Mouse (Mus musculus): ENCODE data around the gene Socs4. TPM values are rescaled to one million over a fixed set of nuclear protein-coding genes. Genes with fewer than 3 reads are reported as not detected.

The Socs4 gene
- polyA plus RNA-seq, 1 experiment from 2014 or later = 4.5 TPM

- WGBS = 70% methylated on average over 3 of the region's 3 CpGs
- ATAC-seq (replicated peaks; ENCODE audit: low FRiP score, low TSS enrichment, low read depth) (no peak), DNase-seq (ENCODE audit: low spot score) (no peak)
- Histone ChIP-seq H3K9me3 (ENCODE audit: control insufficient read depth, low read length) (no peaks in the 10 kb centered on the region), H3K4me1 (replicated peaks; ENCODE audit: control insufficient read depth, insufficient read depth, low read length) (no peaks in the 10 kb centered on the region), H3K4me3 (ENCODE audit: low read depth, low read length) (no peak overlapping the region), H3K4me2 (ENCODE audit: low read length) (no peak overlapping the region), H3K27ac (ENCODE audit: low read depth) (no peak overlapping the region), H3K27me3 (replicated peaks; ENCODE audit: control insufficient read depth, insufficient read depth, low read length) (no peaks in the 10 kb centered on the region), H3K36me3 (ENCODE audit: control insufficient read depth, insufficient read depth, low read length) (no peaks in the 10 kb centered on the region), H3K9ac (ENCODE audit: low read length) (no peak overlapping the region)
Measured at GRCm38 (mm10) chr14:47335300-47335699, 58.6 kb downstream of the Socs4 start.

DNA sequence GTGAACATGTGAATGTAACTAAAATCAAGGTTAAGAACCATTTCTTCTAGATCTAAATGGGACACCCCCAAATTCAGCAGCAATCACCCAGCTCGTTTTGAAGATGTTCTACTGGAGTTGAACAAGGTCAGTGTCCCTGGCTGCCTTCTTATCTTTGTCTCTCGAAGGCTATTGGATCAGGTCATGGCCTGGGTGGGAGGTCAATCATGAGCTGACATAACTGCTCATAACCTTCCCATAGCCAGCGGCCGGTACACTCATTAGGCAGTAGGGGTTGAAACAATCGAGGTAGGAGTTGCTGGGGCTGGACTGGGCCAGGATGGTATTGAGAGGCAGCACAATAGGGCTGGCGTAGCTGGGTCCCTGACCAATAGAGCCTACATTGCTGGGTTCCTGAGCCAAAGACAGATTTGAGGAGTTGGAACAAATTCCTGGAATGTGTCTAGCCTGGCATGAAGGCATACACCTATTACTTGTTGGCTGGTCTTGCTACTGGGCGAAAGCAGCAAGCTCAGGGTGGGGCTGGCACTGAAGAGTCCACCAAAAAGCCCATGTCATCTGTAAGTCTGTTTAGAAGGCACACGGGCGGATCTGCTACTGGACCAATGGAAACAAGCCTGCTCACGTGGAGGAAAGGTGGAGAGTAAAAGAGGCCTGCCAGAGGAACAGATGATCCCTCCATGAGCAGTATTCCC is 63.6 kb downstream of the Socs4 start:
- DNase-seq (ENCODE audit: low spot score) (no peak), ATAC-seq (replicated peaks; ENCODE audit: low FRiP score, low TSS enrichment, low read depth) (no peak)
- Histone ChIP-seq H3K9ac (ENCODE audit: low read length) (no peak overlapping the region), H3K27me3 (replicated peaks; ENCODE audit: control insufficient read depth, insufficient read depth, low read length) (no peaks in the 10 kb centered on the region), H3K4me1 (replicated peaks; ENCODE audit: control insufficient read depth, insufficient read depth, low read length) (no peaks in the 10 kb centered on the region), H3K4me2 (ENCODE audit: low read length) (no peak overlapping the region), H3K4me3 (ENCODE audit: low read depth, low read length) (no peak overlapping the region), H3K36me3 (ENCODE audit: control insufficient read depth, insufficient read depth, low read length) (no peaks in the 10 kb centered on the region), H3K9me3 (ENCODE audit: control insufficient read depth, low read length) (no peaks in the 10 kb centered on the region), H3K27ac (ENCODE audit: low read depth) (no peak overlapping the region)
- whole genome bisulfite sequencing = 82% methylated on average over 10 of the region's 10 CpGs

DNA sequence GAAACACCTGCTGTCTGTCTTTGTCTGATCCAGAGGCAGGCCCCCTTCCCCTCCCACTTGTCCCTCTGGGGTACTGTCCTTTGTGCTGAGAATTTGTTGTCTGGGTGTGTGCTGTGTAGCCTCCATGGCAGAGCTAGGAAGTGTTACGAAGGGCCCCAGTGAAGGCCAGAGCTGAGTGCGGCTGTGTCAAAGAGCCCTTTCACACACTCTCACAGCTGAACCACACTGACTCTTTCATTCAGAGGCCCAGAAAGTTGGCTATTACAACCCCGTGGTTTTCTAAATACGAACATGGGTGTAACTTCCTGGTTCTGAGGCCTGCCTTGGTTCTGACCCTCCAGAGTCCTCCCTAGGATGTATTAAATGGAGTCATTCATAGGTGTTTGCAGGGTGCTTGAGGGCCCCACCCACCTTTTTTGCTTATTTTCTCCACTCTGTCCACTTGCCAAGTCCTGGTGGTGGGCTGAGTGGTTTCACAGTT is 65.1 kb downstream of the Socs4 start:
- Histone ChIP-seq H3K36me3 (ENCODE audit: control insufficient read depth, insufficient read depth, low read length) (no peaks in the 10 kb centered on the region), H3K4me3 (ENCODE audit: low read depth, low read length) (no peak overlapping the region), H3K9me3 (ENCODE audit: control insufficient read depth, low read length) (no peaks in the 10 kb centered on the region), H3K4me2 (ENCODE audit: low read length) (no peak overlapping the region), H3K27me3 (replicated peaks; ENCODE audit: control insufficient read depth, insufficient read depth, low read length) (no peaks in the 10 kb centered on the region), H3K9ac (ENCODE audit: low read length) (no peak overlapping the region), H3K27ac (ENCODE audit: low read depth) (no peak overlapping the region), H3K4me1 (replicated peaks; ENCODE audit: control insufficient read depth, insufficient read depth, low read length) (no peaks in the 10 kb centered on the region)
- ATAC-seq (replicated peaks; ENCODE audit: low FRiP score, low TSS enrichment, low read depth) = no peak
- 75% methylated on average over 4 of the region's 4 CpGs for WGBS
- DNase-seq (ENCODE audit: low spot score) = no peak

Other genes with a start within 250 kb of the Socs4 start
- 3.0 and 4.4 TPM in 2 replicates for gene Gch1, start 87.5 kb upstream of the Socs4 start, polyA plus RNA-seq (2014; fragmentation: Nextera tagmentation; extraction: Ambion mirVana)
- gene Wdhd1, start 74 bp upstream of the Socs4 start, polyA plus RNA-seq (2014; fragmentation: Nextera tagmentation; extraction: Ambion mirVana) = 34.8 and 39.9 TPM in 2 replicates
- gene Mapk1ip1l, start 21.3 kb downstream of the Socs4 start, polyA plus RNA-seq (2014; fragmentation: Nextera tagmentation; extraction: Ambion mirVana) = 83.6 and 88.9 TPM in 2 replicates
- 6.6 and 8.5 TPM in 2 replicates for gene Lgals3, start 90.8 kb downstream of the Socs4 start, polyA plus RNA-seq (2014; fragmentation: Nextera tagmentation; extraction: Ambion mirVana)
- gene Dlgap5, start 141.5 kb downstream of the Socs4 start, polyA plus RNA-seq (2014; fragmentation: Nextera tagmentation; extraction: Ambion mirVana) = 39.5 and 49.9 TPM in 2 replicates
- gene Fbxo34, start 173.5 kb downstream of the Socs4 start, polyA plus RNA-seq (2014; fragmentation: Nextera tagmentation; extraction: Ambion mirVana) = 24.3 and 27.8 TPM in 2 replicates

Data from intestine, embryonic 14.5 days (tissue).